Mouse (Mus musculus) forebrain, embryonic 10.5 days (tissue): ENCODE measurements at regions not wholly inside any gene's neighbourhood (a gene's known extent, or its start where the extent isn't known, plus 50 kb on each side); places are given as distances from the start of the nearest gene placed in this dataset.

Experiments
- DNase-seq: peaks from one replicate; pipeline ENCODE4 v3.0.0-alpha.2; 2017; ENCODE audit warnings: low spot score; ENCODE audit errors: extremely low spot score
- H3K27ac ChIP-seq: fragments of 300-500 bp; sonication (generic); 2 replicates; pipeline ENCODE4 v1.5.1; 2016; ENCODE audit warnings: mild to moderate bottlenecking
- H3K27me3 ChIP-seq: fragments of 300-500 bp; sonication (generic); 2 replicates; pipeline ENCODE4 v1.6.1; 2016; ENCODE audit warnings: mild to moderate bottlenecking; ENCODE audit not compliant: poor library complexity, severe bottlenecking
- H3K36me3 ChIP-seq: fragments of 300-500 bp; sonication (generic); replicated peaks from 2 replicates; pipeline ENCODE4 v1.6.1; 2016; ENCODE audit warnings: mild to moderate bottlenecking, moderate library complexity
- H3K4me1 ChIP-seq: fragments of 300-500 bp; sonication (generic); 2 replicates; pipeline ENCODE4 v1.6.1; 2016
- H3K4me3 ChIP-seq: fragments of 300-500 bp; sonication (generic); 2 replicates; pipeline ENCODE4 v1.5.1; 2016; ENCODE audit warnings: mild to moderate bottlenecking, moderate library complexity
- H3K9me3 ChIP-seq: fragments of 300-500 bp; sonication (generic); 2 replicates; pipeline ENCODE4 v1.6.1; 2016; ENCODE audit warnings: mild to moderate bottlenecking, moderate library complexity
- WGBS: fragments of 180-500 bp; shearing (Covaris S2); methylation state at CpG from one replicate; pipeline ENCODE4 v1.1.7; 2016; 5-methylcytosine and 5-hydroxymethylcytosine counted together

GRCm38 (mm10) chr12:32621739-32622138 lies 197.6 kb upstream of the Nampt start:
- Histone ChIP-seq H3K36me3 (no peaks in the 10 kb centered on the region), H3K9me3 (no peaks in the 10 kb centered on the region), H3K27ac (no peak overlapping the region), H3K4me1 (peaks cover 11% of the 10 kb centered on the region), H3K27me3 (no peaks in the 10 kb centered on the region), H3K4me3 (no peak overlapping the region)
- whole genome bisulfite sequencing: 95% methylated on average over 5 of the region's 5 CpGs
- DNase-seq: no peak

- H3K27ac ChIP-seq: no peak overlapping the region
- no peaks in the 10 kb centered on the region for H3K36me3 ChIP-seq
- DNase-seq: no peak
- H3K27me3 ChIP-seq: peaks cover 30% of the 10 kb centered on the region
- WGBS: 80% methylated on average over 1 of the region's 1 CpGs
- no peaks in the 10 kb centered on the region for H3K9me3 ChIP-seq
- no peak overlapping the region for H3K4me3 ChIP-seq
- H3K4me1 ChIP-seq: peaks cover 13% of the 10 kb centered on the region
Observed at GRCm38 (mm10) chr12:32628552-32628951, 190.8 kb upstream of the Nampt start.

- Histone ChIP-seq H3K4me3 (no peak overlapping the region), H3K27me3 (peaks cover 58% of the 10 kb centered on the region), H3K9me3 (no peaks in the 10 kb centered on the region), H3K36me3 (no peaks in the 10 kb centered on the region), H3K4me1 (peaks cover 8% of the 10 kb centered on the region), H3K27ac (no peak overlapping the region)
- WGBS: 33% methylated on average over 3 of the region's 3 CpGs
- DNase-seq: no peak
Observed at GRCm38 (mm10) chr12:32632935-32633334, 186.4 kb upstream of the Nampt start.

- WGBS: 61% methylated on average over 5 of the region's 5 CpGs
- DNase-seq: no peak
- peaks cover 8% of the 10 kb centered on the region for H3K4me1 ChIP-seq
- H3K27ac ChIP-seq: no peak overlapping the region
- no peaks in the 10 kb centered on the region for H3K9me3 ChIP-seq
- H3K27me3 ChIP-seq: peaks cover 58% of the 10 kb centered on the region
- H3K4me3 ChIP-seq: no peak overlapping the region
- no peaks in the 10 kb centered on the region for H3K36me3 ChIP-seq
Observed at GRCm38 (mm10) chr12:32635055-32635454, 184.3 kb upstream of the Nampt start.

GRCm38 (mm10) chr12:32637400-32638100 lies 181.8 kb upstream of the Nampt start:
- no peaks in the 10 kb centered on the region for H3K36me3 ChIP-seq
- H3K9me3 ChIP-seq: no peaks in the 10 kb centered on the region
- peaks cover 7% of the 10 kb centered on the region for H3K4me1 ChIP-seq
- no peak overlapping the region for H3K4me3 ChIP-seq
- peaks cover 36% of the 10 kb centered on the region for H3K27me3 ChIP-seq
- 4% methylated on average over 8 of the region's 8 CpGs for WGBS
- DNase-seq: no peak
- no peak overlapping the region for H3K27ac ChIP-seq

GRCm38 (mm10) chr12:32640591-32640990 lies 178.8 kb upstream of the Nampt start:
- H3K27me3 ChIP-seq: peaks cover 18% of the 10 kb centered on the region
- WGBS: 81% methylated on average over 2 of the region's 2 CpGs
- H3K27ac ChIP-seq: no peak overlapping the region
- no peaks in the 10 kb centered on the region for H3K36me3 ChIP-seq
- no peak for DNase-seq
- H3K4me3 ChIP-seq: no peak overlapping the region
- no peaks in the 10 kb centered on the region for H3K9me3 ChIP-seq
- no peaks in the 10 kb centered on the region for H3K4me1 ChIP-seq

- Histone ChIP-seq H3K4me3 (no peak overlapping the region), H3K27ac (no peak overlapping the region), H3K36me3 (no peaks in the 10 kb centered on the region), H3K4me1 (no peaks in the 10 kb centered on the region), H3K27me3 (peaks cover 11% of the 10 kb centered on the region; the same call in 1 of the 2 replicates), H3K9me3 (no peaks in the 10 kb centered on the region)
- WGBS: 87% methylated on average over 1 of the region's 1 CpGs
- DNase-seq: no peak
Observed at GRCm38 (mm10) chr12:32642493-32642892, 176.9 kb upstream of the Nampt start.

- Histone ChIP-seq H3K27me3 (no peaks in the 10 kb centered on the region), H3K27ac (no peak overlapping the region), H3K36me3 (no peaks in the 10 kb centered on the region), H3K4me1 (no peaks in the 10 kb centered on the region), H3K9me3 (no peaks in the 10 kb centered on the region), H3K4me3 (no peak overlapping the region)
- no peak for DNase-seq
- WGBS: 100% methylated on average over 1 of the region's 1 CpGs
Observed at GRCm38 (mm10) chr12:32653096-32653495, 166.2 kb upstream of the Nampt start.

- Histone ChIP-seq H3K27me3 (no peaks in the 10 kb centered on the region), H3K4me1 (no peaks in the 10 kb centered on the region), H3K27ac (no peak overlapping the region), H3K36me3 (no peaks in the 10 kb centered on the region), H3K4me3 (no peak overlapping the region), H3K9me3 (no peaks in the 10 kb centered on the region)
- no peak for DNase-seq
- 83% methylated on average over 2 of the region's 2 CpGs for WGBS
Observed at GRCm38 (mm10) chr12:32656194-32656593, 163.2 kb upstream of the Nampt start.

GRCm38 (mm10) chr12:32661782-32662413 lies 157.4 kb upstream of the Nampt start:
- H3K4me1 ChIP-seq: no peaks in the 10 kb centered on the region
- no peak overlapping the region for H3K27ac ChIP-seq
- DNase-seq: no peak
- no peaks in the 10 kb centered on the region for H3K9me3 ChIP-seq
- H3K27me3 ChIP-seq: no peaks in the 10 kb centered on the region
- 89% methylated on average over 8 of the region's 8 CpGs for WGBS
- no peaks in the 10 kb centered on the region for H3K36me3 ChIP-seq
- H3K4me3 ChIP-seq: no peak overlapping the region

- 88% methylated on average over 1 of the region's 1 CpGs for WGBS
- no peak for DNase-seq
- Histone ChIP-seq H3K27ac (no peak overlapping the region), H3K36me3 (no peaks in the 10 kb centered on the region), H3K4me1 (no peaks in the 10 kb centered on the region), H3K4me3 (no peak overlapping the region), H3K9me3 (no peaks in the 10 kb centered on the region), H3K27me3 (no peaks in the 10 kb centered on the region)
Observed at GRCm38 (mm10) chr12:32666040-32666439, 153.3 kb upstream of the Nampt start.

- Histone ChIP-seq H3K27ac (no peak overlapping the region), H3K27me3 (no peaks in the 10 kb centered on the region), H3K4me3 (no peak overlapping the region), H3K36me3 (no peaks in the 10 kb centered on the region), H3K4me1 (no peaks in the 10 kb centered on the region), H3K9me3 (no peaks in the 10 kb centered on the region)
- DNase-seq: no peak
- WGBS: 83% methylated on average over 1 of the region's 1 CpGs
Observed at GRCm38 (mm10) chr12:32677908-32678307, 141.4 kb upstream of the Nampt start.

GRCm38 (mm10) chr12:32678756-32679155 lies 140.6 kb upstream of the Nampt start:
- Histone ChIP-seq H3K4me1 (no peaks in the 10 kb centered on the region), H3K27me3 (no peaks in the 10 kb centered on the region), H3K36me3 (no peaks in the 10 kb centered on the region), H3K9me3 (no peaks in the 10 kb centered on the region), H3K4me3 (no peak overlapping the region), H3K27ac (no peak overlapping the region)
- DNase-seq: no peak
- 83% methylated on average over 1 of the region's 1 CpGs for WGBS
